Mouse (Mus musculus): ENCODE results near the gene 2210011C24Rik.

DNA sequence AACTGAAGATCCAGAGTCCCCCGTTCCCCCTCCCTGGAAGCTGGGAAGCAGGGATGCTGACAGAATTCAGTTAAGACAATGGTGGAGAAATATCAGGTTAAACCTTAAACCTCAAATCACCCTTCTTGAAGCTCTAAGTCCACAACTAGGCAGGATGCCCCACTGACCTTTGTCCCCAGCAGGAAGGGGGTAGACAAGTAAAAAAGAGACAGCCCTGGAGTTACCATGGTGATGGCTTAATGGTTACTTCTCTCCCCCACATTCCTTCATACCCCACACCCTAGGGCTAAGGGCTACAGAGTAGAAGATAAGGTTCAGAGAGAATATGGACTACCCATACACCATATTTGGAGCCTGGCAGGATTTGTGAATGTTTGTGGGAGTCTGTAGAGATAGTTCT lies 11.7 kb upstream of the 2210011C24Rik start:
- TF ChIP-seq CTCF (IDR thresholded peaks at IDR 0.05) (no peak), EP300 (IDR thresholded peaks at IDR 0.05) (no peak)

All from lung, postnatal 0 days (tissue).